Mouse (Mus musculus): ENCODE measurements around the gene Atp9a.
"Not testable (repeated sequence)": the region's sequence is repeated elsewhere in the genome, so short reads cannot be mapped to it uniquely, and the experiment has no call there.

The Atp9a gene

DNA sequence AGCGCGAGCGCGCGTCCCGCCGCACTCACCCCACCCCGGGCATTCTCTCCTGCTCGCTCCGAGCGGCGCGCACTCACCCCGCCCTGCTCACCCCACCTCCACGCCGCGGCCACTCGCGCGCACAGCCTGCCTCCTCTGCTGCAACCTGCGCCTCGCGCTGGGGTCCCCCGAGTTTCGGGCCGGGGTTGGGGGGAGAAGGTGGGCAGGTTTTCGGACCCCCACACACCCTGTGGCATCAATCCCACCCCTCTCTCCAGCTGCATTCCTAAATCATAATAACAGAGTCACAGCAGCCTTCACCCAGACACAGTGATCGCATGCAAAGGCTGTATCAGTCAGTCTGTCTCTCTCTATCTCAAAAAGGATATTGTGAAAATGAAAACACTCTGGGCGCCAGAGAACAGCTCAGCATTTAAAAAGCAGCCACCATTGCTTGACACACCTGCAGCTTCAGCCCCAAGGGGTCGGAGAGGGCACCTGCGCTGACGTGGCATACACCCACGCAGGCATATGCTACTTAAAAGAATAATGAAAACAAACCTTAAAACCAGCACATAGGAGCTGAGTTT lies at the start of gene Atp9a:
Gene Atp9a, minus strand, starts transcription at position 351 of the 569 bp plus-strand sequence.
- peak; percentile 72 for DNase-seq (ENCODE audit: low spot score)

- no peak for DNase-seq (ENCODE audit: low spot score)
These were observed 49.0 kb upstream of the Atp9a start for GRCm38 (mm10) chr2:168791115-168791802.

DNA sequence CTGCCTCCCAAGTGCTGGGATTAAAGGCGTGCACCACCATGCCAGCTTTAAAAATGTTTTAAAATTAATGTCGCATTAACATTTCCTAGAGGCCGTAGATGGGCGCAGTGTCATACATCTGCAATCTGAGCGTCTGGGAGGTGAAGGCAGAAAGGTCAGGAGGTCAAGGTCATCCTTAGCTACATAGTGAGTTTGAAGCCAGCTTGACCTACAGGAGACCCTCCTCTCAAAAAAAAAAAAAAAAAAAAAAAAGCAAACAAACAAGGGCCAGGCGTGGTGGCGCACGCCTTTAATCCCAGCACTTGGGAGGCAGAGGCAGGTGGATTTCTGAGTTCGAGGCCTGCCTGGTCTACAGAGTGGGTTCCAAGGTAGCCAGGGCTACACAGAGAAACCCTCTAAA lies 44.0 kb upstream of the Atp9a start:
- DNase-seq (ENCODE audit: low spot score) = no peak

DNA sequence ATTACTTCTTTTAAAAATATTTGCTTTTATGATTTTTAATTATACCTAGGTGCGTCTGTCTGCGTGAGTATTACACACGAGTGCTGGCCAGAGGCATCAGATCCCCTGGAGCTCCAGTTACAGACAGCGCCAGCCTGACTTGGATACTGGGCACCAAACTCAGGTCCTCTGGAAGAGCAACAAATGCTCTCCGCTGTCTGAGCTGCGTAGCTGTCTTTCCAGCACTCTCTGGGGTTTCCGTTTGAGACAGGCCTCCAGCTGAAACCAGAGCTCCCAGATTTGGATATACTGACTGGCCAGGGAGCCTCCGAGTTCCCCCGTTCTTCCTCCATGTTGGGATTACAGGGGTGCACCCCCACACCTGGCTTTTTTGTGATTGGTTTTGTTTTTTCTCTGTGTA lies 38.4 kb upstream of the Atp9a start:
- no peak for DNase-seq (ENCODE audit: low spot score)

DNA sequence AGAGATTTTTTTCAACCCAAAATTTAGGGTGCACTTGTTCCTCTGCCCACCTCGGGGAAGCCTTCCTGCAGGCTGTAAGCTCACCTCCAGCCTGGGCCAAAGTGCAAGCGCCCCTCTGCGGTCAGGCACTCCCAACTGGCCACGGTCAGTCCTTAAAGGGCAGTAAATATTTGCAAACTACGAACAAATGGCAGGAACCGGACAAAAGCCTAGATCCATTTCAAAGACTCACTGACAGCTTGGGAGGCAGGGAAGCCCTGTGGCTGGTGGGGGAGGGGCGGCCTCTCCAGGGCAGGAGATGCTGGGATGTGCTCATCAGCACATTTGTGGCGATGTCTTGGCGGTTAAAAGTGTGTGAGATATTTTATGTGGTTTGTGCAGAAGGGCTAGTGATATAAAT lies 37.8 kb upstream of the Atp9a start:
- DNase-seq (ENCODE audit: low spot score) = no peak

DNA sequence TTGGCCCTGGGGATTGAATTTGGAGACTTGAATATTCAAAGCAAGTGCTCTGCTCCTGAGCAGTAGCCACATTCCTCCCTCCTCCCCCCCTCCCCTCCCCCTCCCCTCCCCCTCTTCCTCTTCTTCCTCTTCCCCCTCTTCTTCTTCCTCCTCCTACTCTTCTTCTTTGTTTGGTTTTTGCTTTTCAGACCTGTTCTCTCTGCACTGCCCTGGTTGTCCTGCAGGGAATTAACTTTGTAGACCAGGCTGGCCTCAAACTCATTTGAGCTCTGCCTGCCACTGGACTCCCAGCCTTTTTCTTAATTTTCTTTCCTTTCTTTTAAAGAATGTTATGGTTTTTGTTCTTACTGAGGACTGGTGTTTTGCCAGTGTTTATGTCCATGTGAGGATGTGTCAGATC lies 35.3 kb upstream of the Atp9a start:
- no peak for DNase-seq (ENCODE audit: low spot score)

DNA sequence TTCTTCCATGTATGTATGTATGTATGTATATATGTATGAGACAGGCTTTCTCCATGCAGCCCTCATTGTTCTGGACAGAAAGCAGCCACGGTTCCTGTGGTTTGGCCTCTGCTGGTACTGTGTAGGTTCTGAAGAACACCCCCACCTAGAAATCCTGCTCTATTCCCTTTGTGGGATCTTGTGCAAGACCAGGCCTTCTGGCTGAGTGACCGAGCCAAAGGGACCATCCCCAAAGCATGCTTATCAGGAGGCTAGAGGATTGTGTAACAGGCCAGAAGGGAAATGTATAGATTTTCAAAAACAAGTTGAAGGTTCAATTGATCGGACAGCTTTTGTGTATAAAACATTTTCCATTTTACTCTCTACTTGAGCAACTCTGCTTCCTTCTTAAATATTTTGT lies 34.0 kb upstream of the Atp9a start:
- no peak for DNase-seq (ENCODE audit: low spot score)

- no peak for DNase-seq (ENCODE audit: low spot score)
These were observed 27.1 kb upstream of the Atp9a start for GRCm38 (mm10) chr2:168769259-168769658.

GRCm38 (mm10) chr2:168767582-168767981 lies 25.4 kb upstream of the Atp9a start, which contains the start of gene Sall4:
TSS of gene Sall4 (minus strand) at chr2:168767943.
- DNase-seq (ENCODE audit: low spot score) = no peak

GRCm38 (mm10) chr2:168766538-168767361 lies 24.5 kb upstream of the Atp9a start:
- no peak for DNase-seq (ENCODE audit: low spot score)

GRCm38 (mm10) chr2:168765696-168766537 lies 23.7 kb upstream of the Atp9a start:
- no peak for DNase-seq (ENCODE audit: low spot score)

- DNase-seq (ENCODE audit: low spot score) = no peak
These were observed 23.0 kb upstream of the Atp9a start for GRCm38 (mm10) chr2:168765065-168765681.

- no peak for DNase-seq (ENCODE audit: low spot score)
These were observed 22.3 kb upstream of the Atp9a start for GRCm38 (mm10) chr2:168764460-168764867.

DNA sequence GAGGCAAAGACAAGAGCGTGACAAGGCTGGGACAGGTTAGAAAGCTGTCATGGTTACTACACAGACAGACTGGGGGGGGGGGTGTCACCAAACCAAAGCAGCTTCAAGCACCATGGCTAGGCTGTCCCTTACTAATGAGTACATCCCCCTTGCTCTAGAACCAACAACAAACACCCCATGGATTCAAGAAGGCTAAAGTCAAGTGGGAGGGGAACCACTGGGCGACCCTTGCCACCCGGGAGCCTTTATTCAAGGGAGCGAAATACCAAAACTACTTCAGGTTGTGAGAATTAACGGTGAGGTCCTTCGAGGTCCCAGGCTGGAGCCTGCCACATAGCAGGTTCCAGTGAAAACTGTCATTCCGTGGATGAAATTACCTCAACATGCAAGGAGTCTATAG lies 21.6 kb upstream of the Atp9a start:
- DNase-seq (ENCODE audit: low spot score) = no peak

DNA sequence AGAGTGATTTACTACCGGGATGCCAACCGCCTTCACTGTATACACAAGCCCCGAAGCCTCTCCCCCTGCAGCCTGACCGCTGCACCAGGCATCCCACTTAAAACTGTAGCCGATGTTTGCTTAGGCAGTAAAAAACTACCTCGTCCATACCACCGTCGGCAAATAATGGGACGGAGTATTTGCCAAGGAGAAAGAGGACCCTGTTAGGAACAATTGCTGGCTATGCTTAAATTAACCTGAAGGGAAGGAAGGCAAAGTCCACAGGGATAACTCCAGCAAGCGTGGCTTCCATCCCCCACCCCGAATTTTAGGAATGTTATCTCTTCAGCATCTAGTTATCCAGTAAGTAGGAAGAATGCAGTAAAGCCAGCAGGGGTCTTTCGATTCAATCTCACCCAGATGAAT lies 20.2 kb upstream of the Atp9a start:
- DNase-seq (ENCODE audit: low spot score) = no peak

- no peak for DNase-seq (ENCODE audit: low spot score)
These were observed 19.7 kb upstream of the Atp9a start for GRCm38 (mm10) chr2:168761954-168762353.

DNA sequence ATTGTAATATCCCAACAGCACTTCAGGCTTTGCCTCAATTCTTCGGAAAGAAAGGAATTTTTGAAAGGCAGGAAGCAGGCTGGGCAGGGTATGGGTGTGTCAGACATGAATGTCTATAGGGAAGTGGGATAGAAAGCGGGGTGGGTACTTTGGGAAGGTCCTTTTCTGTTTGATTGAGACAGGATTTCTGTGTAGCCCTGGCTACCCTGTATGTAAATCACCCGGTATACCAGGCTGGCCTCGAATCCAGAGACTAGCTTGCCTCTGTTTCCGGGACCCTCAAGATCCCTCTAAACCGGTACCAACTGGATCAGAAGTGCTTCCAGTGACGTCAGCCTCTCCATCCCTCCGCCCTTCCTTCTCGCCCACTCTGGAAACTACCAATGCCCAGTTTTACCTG lies 18.9 kb upstream of the Atp9a start:
- no peak for DNase-seq (ENCODE audit: low spot score)

GRCm38 (mm10) chr2:168744406-168744805 lies 2.2 kb upstream of the Atp9a start:
- DNase-seq (ENCODE audit: low spot score) = not testable (repeated sequence)

- peak; percentile 49 for DNase-seq (ENCODE audit: low spot score)
These were observed 440 bp upstream of the Atp9a start for GRCm38 (mm10) chr2:168742649-168743048.

DNA sequence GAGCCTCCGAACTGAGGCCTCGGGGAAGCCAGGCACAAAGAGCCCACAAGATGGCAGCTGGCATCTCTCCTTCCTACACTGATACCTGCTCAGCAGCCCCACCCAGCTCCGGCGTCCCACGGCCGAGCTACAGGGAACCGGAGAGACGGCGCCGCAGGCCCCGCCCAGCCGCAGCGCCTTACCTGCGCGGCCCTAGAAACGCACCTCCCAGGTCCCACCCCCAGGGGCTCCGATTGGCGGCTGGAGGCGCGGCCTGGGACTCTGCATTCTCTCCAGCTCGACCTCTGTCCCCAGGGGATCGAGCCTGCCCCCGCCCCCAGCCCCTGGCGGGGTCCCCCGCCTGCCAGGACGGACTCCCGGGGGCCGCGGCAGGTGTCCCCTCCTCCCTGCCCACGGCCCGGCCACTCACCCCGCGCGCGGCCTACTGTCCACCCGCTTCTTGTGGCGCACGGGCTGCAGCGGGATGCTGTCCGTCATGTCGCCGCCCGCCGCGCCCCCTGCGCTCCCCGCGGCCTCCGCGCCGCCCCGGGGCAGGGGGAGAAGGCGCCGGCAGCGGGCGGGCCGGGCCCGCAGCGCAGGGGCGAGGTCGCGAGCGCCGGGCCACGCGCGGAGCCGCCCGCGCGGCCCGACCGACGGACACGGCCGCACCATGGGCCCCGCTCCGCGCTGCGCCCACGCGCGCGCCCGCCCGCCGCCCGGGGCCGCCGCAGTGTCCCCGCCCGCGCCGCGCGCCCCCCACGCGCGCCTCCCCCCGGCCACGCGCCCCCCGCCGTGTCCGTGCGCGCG lies 743 bp downstream of the Atp9a start:
- DNase-seq (ENCODE audit: low spot score) = peak; percentile 69

GRCm38 (mm10) chr2:168740496-168740895 lies 1.7 kb downstream of the Atp9a start:
- DNase-seq (ENCODE audit: low spot score) = no peak

Data from T-cell, adult 2 months (primary cell).